Mouse (Mus musculus): ENCODE data around the gene Mdm2.

Gene Mdm2

DNA sequence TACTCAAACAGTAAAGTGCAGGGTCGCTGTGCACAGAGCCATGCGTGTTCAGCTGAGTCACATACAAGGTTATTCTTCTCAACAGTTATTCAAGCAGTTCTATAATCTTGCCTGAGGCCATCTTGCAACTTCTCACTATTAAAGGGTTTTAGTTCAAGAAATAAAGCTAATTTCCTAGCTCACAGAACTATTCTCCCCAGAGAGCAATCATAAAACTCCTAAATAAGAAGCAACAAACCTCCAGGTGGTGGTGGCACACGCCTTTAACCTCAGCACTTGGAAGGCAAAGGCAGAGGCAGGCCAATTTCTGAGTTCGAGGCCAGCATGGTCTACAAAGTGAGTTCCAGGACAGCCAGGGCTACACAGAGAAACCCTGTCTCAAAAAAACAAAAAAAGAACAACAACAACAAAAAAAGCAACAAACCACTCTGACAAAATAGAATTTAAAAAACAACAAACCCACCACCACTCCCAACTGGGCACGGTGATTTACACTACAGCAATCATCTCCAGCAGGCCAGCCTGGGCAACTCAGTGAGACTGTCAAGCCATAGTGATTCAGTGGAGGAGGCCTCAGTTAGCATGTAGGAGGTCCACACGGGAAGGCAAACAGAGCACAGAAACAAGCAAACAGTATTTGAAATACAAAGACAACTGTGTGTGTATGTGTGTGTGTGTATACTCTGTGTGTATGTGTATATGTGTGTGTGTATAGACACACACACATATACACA is 13.6 kb downstream of the Mdm2 start:
- DNase-seq (ENCODE audit: low spot score) = no peak

DNA sequence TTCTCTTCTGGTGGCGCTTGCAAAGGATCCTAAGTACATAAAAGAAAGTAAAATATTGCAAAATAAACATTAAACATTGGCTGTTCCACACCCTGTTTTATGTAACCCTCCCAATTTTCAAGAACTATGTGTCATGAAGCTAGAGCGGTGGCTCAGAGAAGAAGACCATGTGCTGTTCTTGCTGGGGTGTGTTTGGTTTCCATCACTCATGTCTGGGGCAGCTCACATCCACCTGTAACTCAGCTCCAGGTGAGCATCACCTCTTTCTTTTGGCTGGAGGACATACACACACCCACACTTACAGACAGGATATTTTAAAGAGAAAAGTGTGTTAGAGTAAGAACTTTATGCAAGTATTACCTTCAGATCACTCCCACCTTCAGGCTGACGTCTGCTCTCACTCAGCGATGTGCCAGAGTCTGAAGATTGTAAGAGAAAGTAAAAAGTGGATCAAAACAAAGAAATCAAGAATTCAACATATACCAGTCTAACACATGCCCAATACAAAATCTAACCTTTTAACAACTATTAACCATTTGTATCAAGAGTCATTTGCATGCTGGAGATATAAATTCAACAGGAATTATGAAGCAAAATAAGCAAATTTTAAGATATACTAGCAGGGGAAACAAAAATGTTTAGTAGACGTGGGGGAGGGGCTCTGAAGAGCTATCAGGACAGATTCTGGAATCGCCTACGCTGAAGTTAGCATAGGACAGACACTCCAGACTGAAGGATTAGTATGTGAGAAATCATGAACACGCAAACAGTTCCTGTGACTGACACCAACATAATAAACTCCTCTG is 14.3 kb downstream of the Mdm2 start:
- DNase-seq (ENCODE audit: low spot score) = no peak

DNA sequence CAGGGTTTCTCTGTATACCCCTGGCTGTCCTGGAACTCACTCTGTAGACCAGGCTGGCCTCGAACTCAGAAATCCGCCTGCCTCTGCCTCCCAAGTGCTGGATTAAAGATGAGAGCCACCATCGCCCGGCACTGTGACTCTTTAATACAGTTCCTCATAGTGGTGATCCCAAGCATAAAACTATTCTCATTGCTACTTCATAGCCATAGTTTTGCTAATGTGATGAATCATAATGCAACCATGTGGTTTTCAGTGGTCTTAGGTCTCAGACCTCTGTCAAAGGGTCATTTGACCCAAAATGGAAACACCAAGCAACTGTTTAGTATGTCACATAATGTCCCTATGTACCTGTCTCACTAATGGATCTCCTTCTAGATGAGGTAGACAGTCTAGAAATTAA is 15.0 kb downstream of the Mdm2 start:
- DNase-seq (ENCODE audit: low spot score) = no peak

DNA sequence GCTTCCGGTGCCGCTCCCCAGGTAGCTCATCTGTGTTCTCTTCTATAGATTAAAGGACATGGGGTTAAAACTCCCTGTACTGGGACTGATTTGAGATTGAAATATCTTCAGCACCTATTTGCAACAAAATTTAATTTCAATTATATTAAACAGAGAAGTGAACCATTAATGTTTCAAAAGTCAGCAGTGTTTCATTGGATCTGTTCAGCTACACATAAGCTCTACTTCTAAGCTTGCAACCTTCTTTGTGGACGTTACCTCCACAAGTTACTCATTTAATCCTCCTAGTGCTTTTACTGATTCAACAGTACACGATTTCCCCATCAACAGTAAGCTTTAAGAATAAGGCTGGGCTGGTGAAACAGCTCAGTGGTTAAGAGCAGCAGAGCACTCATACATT is 15.5 kb downstream of the Mdm2 start:
- no peak for DNase-seq (ENCODE audit: low spot score)

DNA sequence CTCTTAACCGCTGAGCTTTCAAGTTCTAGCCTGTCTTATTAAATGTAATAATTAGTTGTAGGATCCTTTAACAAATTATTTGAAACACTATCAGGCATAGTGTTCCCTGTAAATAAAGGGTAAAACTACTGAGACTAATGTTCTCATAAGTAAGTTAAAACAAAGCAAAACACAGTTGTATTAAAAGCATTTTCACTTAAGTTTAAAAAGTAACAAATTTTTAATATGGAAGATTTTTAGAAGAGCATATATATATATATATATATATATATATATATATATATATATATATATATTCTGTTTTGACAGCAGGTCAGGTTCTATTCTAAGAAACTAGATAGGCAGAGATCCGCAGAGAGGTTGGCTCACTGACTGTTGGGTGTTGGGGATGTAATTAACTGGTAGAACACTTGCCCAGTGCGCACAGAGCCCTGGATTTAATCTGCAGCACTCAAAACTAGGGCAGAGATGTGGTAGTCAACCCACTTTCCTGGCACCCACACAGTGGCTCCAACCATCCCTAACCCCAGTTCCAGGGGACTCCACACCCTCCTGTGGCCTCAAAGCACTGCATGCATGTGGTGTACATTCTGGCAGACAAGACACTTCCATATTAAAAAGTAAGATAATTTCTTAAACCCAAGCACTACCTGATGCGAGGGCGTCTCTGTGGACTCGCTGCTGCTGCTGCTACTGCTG is 16.2 kb downstream of the Mdm2 start:
- DNase-seq (ENCODE audit: low spot score) = no peak

DNA sequence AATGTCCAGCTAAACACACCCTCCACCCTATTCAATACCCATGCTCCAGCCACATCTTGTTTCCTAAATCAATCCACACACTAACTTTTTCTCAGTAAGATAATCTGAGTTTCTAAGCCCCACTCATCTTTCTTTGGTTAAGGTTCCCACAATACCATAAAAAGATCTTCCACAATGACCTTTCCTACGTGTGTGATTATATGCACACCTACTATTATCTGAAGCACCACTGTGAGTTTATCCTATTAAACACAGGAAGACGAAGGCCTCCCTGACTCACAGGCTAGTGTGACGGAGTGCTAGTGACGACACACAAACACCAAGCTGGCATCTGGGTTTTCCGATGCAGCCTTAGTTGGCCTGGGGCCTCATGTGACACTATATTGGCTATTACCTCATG is 17.6 kb downstream of the Mdm2 start:
- no peak for DNase-seq (ENCODE audit: low spot score)

DNA sequence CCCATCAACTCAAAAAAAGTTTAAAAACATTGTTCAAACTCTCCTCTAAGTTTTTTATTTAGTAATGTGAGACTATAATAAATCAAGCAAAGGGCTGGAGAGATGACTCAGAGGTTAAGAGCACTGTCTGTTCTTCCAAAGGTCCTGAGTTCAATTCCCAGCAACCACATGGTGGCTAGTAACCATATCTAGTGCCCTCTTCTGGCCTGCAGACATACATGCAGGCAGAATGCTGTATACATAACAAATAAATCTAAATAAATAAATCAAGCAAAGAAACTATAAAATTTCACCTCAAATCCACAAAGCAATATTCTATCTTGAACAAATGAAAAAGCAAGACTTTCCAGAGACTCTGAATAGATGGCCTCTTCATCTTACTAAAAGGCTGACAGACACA is 18.4 kb downstream of the Mdm2 start:
- DNase-seq (ENCODE audit: low spot score) = no peak

DNA sequence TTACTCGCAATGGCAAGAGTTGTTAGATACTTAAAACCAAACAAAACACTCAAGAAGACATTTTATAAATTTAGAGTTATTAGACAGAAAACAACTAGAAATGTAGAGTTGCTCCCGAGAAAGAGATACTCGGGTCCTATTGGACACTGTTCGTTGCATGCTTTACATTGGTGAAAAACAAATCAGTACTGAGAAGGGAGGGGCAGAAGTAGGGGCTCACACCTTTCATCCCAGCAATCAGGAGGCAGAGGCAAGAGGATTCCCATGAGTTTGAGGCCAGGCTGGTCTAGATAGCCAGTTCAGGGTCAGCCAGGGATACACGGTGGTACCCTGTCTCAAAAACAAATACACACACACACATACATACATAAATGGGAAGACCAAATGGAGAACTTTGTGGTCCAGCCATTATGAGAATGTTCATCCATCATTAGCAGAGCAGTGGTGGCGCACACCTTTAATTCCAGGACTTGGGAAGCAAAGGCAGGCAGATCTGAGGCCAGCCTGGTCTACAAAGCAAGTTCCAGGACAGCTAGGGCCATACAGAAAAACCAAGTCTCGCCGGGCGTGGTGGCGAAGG is 19.1 kb downstream of the Mdm2 start:
- no peak for DNase-seq (ENCODE audit: low spot score)

DNA sequence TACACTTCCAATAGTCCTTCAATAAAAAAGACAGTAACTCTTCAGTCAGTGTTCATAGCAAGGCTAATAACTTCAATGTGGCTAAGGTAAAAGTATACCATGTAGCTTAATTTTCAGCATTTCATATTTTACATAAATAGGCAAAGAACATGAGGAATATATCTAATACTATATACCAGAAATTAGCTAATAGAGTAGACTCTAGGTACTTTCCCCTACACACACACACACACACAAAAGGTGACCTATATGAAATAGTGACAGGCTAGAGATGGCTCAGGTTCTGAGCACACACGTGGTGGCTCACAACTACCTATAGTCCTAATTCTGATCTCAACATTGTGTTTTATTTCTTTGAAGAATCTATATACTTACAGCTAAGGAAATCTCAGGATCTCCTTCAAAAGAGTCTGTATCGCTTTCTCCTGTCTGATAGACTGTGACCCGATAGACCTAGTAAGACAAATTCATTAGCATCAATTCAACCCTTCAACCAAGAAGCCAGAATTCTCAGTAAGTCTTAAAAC is 19.7 kb downstream of the Mdm2 start:
- DNase-seq (ENCODE audit: low spot score) = no peak

DNA sequence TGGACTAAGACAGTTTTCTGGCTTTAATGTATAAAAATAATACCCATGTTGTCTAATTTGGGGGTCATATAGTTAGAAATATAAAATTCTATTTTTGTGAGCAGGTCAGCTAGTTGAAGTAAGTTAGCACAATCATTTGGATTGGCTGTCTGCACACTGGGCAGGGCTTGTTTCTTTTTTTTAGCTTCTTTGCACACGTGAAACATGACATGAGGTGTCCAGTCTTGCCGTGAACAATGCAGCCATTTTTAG is 20.5 kb downstream of the Mdm2 start:
- DNase-seq (ENCODE audit: low spot score) = no peak

DNA sequence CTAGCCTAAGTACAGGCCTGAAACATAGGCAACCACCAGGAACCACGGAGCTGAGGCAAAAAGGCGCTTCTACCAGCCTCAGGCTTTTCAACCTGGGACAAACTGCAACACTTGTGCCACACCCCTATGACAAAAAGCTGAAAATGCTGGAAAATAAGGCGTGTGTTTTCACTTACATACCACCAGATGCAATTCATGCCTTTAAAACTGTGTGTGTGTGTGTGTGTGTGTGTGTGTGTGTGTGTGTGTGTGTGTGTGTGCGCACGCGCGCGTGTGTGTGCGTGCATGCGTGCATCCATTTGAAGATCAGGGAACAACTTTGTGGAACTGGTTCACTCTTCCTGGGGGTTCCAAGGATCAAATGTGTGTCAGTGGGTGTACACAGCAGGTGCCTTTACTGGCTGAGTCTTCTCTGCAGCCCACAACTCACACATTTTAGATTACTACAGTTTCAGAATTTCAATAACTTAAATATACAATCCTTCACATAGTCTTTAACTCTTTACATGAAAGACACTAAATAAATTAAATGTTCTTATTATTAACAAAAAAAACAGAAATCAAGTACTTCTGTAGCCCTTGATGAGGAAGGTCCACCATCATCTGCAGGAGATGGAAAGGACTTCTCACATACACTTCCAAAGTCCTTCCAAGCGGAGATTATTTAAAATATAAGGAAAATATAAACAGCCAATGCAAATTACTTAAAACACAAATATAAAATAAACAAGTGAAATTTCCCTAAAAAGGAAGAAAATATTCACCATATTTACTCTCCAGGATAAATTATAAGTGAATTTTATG is 21.1 kb downstream of the Mdm2 start:
- DNase-seq (ENCODE audit: low spot score) = no peak

DNA sequence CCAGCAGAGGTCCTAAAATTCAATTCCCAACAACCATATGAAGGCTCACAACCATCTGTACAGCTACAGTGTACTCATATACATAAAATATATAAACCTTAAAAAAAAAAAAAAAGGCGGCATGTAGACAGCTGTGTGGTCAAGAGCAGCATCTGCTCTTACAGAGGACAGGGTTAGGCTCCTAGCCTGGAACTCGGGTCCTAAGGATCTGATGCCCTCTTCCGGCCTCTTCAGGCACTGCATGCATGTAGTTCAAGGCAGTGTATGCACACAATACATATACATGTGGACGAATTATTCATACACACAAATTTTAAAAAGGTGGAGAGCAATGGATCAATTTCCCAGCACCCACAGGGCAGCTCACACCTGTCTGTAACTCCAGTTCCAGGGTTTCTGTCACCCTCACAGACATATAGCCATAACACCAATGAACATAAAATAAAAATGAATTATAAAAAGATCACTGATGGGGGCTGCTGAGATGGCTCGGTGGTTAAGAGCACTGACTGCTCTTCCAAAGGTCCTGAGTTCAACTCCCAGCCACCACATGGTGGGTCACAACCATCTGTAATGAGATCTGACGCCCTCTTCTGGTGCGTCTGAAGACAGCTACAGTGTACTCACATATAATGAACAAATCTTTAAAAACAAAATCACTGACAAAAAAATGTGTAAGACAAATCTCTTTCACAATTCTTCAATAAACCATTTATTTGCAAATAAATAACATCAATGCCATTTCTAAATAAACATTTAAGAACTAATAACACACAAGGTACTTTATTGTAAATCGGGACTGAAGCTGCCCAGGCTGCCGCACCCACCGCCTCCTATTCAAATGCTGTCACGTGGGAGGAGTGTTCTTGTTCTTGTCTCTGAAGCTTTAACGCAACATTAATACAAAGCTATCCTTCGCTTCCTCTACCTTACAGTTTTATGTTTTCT is 22.1 kb downstream of the Mdm2 start:
- peak; percentile 54 for DNase-seq (ENCODE audit: low spot score)

DNA sequence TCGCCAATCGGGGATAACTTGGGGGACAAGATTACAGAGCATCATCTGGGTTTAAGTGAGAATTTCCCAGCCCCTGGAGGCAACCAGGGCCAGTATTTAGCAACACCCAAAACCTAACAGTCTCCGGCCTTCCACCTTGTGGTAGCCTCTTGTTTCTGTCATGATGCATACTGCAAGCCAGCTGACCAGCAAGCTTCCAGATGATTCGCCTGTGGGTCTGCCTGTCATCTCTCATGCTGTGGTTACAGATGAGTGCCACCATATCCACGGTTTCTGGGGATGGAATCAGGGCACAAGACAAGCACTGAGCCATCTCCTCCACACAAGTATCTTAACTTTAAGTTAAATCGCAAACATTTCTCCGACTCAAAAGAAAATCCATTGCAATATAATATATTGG is 23.0 kb downstream of the Mdm2 start:
- no peak for DNase-seq (ENCODE audit: low spot score)

DNA sequence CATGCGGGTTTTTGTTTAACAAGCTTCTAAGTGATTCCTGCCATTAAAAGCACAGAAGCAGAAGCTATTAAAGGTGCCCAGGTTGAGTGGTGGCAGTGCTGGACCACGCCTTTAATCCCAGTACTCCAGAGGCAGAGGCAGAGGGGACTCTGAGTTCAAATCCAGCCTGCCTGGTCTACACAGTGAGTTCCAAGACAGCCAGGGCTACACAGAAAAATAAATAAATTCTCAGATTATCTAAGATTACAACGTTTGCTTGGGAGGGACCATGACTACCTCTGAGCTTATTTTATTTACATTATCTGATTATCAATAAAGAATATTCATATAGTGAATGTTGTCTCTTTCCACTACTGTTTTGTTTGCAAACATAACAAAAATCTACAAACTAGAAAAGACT is 23.5 kb downstream of the Mdm2 start:
- no peak for DNase-seq (ENCODE audit: low spot score)

DNA sequence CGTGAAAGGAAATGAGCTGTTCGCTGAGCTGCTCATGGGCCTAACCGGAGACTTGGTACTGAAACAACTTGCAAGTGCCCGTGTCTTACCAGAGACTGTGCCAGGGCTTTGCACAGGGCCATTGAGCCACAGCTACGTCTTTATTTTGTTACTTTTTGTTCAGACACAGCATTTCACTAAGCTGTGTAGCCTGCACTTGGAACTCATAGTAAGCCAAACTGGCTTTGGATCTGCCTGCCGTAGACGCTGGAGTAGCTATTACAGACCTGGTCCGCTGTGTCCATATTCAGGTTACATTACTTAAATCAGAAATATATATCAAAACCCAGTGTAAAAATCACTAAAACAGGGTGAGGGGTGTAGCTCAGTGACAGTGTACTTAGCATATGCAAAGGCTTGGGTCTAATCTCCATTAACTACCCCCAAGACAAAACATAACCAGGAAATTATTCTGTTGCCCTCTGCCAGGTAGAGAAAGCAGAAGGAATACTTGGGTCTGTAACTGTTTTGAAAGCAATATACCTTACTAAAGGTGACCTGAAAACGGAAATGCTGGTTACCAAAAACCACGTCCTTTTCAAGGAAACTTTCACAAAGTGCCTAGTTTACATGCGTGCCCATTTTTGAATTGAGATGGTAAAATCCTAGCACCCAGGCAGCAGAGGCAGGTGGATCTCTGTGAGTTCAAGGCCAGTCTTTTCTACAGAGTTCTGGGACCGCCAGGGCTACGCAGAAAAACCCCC is 24.5 kb downstream of the Mdm2 start:
- no peak for DNase-seq (ENCODE audit: low spot score)

DNA sequence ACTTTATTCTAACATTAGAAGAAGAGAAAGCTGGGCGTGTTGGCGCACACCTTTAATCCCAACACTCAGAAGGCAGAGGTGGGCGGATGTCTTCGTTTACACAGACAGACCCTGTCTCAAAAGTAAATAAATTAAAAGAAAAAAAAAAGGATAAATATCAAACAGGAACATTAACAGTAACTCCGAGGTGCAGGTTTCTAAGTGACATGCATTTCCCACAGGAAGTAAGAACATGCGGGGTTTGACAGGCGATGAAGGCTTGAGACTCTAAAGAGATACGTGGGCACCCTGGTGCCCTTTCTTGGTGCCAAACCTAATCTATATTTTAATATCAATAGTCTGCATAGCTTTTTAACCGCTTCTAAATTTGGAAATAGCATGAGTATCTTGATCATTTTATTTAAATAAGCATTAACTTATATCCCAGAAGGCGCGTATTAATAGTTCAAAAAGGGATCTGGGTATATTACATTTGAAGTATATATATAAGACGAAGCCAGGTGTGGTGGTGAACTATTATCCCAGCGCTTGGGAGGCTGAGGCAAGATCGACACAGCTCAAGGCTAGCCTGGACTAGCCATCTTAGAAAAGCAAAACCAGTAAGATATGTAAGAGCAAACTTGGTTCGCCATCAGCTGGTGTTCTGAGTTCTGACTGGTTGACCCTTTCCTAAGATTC is 25.2 kb downstream of the Mdm2 start:
- DNase-seq (ENCODE audit: low spot score) = no peak

DNA sequence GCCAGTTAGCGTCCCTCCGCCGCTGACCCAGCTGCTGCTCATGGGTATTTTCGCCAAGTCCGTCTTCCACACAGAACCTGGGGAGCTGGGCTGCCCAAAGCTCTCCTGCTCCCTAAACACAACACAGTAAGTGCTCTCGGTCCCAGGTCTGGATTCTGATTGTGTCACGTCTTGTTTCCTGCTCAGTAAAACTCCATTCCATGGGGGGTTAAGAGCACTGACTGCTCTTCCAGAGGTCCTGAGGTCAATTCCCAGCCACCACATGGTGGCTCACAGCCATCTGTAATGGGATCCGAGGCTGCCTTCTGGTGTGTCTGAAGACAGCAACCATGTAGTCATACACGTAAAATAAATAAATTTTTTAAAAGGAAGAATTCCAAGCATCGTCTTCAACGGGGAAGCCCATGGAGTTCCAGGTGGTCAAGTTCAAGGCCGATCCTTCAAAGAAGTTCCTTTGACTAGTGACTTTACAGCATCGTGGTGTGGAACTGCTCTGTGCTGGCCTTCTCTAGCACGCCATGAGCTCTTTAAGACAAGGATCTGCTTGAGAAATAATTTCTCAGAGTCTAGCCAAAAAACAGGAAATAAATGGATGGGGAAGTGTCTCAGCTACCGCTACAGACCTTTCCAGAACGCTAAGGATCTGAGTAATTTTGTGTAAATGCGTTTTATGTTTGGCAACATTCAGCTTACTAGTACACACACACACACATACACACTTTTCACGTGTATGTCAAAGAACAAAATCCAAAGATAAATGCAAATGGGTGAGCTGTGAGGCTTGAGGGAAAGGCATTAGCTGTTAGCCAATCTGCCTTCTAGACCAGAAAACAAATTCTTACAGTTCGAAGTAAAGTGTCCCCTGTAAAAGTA is 26.0 kb downstream of the Mdm2 start:
- DNase-seq (ENCODE audit: low spot score) = no peak

DNA sequence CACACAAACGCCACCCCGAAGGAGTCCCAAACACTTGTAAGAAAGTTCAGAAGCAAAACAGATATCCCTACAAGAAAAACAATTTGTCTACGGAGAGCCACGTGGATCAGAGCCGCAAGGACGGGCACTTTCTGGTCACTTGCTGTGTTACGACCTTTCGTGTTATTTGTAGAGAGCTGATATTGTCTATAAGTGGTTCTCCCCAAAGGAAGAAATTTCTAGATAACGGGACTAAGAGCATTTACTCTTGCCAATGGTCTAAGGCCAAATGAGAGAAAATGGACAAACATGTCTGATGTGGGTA is 26.9 kb downstream of the Mdm2 start:
- DNase-seq (ENCODE audit: low spot score) = no peak

Measured in embryo, embryonic 10.5 days (tissue).